Mouse (Mus musculus): Measurements from ENCODE around the gene Sdc1.

DNA sequence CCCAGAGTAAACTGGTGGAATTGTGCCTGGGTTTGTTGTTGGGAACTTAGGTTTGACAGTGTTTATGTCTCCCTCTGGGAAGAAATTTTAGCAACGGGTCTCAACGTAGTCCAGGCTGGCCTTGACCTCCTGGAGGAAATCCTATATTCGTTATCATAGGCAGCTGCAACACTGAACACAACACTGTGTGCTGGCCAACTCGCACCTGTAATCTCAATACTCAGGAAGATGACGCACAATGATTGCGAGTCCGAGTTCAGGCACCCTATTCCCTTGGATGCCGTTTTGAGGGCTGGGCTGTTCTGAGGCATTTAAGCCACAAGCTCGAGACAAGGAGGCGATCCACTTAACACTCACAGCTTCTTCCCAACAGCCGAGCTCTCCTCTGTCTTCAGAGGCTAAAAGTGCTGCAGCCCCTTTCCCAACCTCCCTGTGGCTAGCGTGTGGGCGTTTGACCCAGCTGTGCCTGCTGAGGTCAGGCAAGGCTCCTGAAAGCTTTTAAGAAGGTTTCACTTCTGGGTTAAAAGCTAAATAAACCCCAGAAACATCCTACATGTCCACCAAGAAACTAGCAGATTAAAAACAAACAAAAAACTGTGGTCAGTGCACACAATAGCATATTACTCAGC is 58.0 kb downstream of the Sdc1 start:
- TF ChIP-seq GATA1 (IDR thresholded peaks at IDR 0.05; ENCODE audit: borderline replicate concordance, low read length): no peak
- TF ChIP-seq FLI1 (IDR thresholded peaks at IDR 0.05; ENCODE audit: low read length): no peak

All from megakaryocyte, embryonic 14.5 days (primary cell).